Mouse (Mus musculus): ENCODE data around the gene Lect2.

Gene Lect2

GRCm38 (mm10) chr13:56548401-56548800, at the start of gene Lect2:
Lect2 (minus strand) TSS chr13:56548502.
- DNase-seq, result no peak

- no peak for DNase-seq
Measured at GRCm38 (mm10) chr13:56597296-56597695, 49.0 kb upstream of the Lect2 start.

- DNase-seq, result no peak
Measured at GRCm38 (mm10) chr13:56595246-56595645, 46.9 kb upstream of the Lect2 start.

- no peak for DNase-seq
Measured at GRCm38 (mm10) chr13:56593961-56594391, 45.7 kb upstream of the Lect2 start.

- no peak for DNase-seq
Measured at GRCm38 (mm10) chr13:56593196-56593595, 44.9 kb upstream of the Lect2 start.

- DNase-seq, result no peak
Measured at GRCm38 (mm10) chr13:56591939-56592338, 43.6 kb upstream of the Lect2 start.

- peak; percentile 27 for DNase-seq
Measured at GRCm38 (mm10) chr13:56591191-56591590, 42.9 kb upstream of the Lect2 start.

GRCm38 (mm10) chr13:56590202-56590601, 41.9 kb upstream of the Lect2 start:
- DNase-seq, result peak; percentile 27

- DNase-seq, result peak; percentile 54
Measured at GRCm38 (mm10) chr13:56588454-56589117, 40.3 kb upstream of the Lect2 start.

GRCm38 (mm10) chr13:56586046-56586445, 37.7 kb upstream of the Lect2 start:
- DNase-seq, result peak; percentile 39

GRCm38 (mm10) chr13:56582720-56583119, 34.4 kb upstream of the Lect2 start:
- no peak for DNase-seq

GRCm38 (mm10) chr13:56581961-56582434, 33.7 kb upstream of the Lect2 start:
- no peak for DNase-seq

- no peak for DNase-seq
Measured at GRCm38 (mm10) chr13:56581512-56581911, 33.2 kb upstream of the Lect2 start.

- no peak for DNase-seq
Measured at GRCm38 (mm10) chr13:56580450-56580849, 32.1 kb upstream of the Lect2 start.

- DNase-seq, result no peak
Measured at GRCm38 (mm10) chr13:56578097-56578496, 29.8 kb upstream of the Lect2 start.

GRCm38 (mm10) chr13:56575701-56576321, 27.5 kb upstream of the Lect2 start:
- peak; percentile 85 for DNase-seq

GRCm38 (mm10) chr13:56575074-56575473, 26.8 kb upstream of the Lect2 start:
- DNase-seq, result no peak

GRCm38 (mm10) chr13:56571645-56572044, 23.3 kb upstream of the Lect2 start:
- DNase-seq, result no peak

- no peak for DNase-seq
Measured at GRCm38 (mm10) chr13:56566336-56566735, 18.0 kb upstream of the Lect2 start.

GRCm38 (mm10) chr13:56563075-56563474, 14.8 kb upstream of the Lect2 start:
- peak; percentile 65 for DNase-seq

- DNase-seq, result no peak
Measured at GRCm38 (mm10) chr13:56561129-56561528, 12.8 kb upstream of the Lect2 start.

GRCm38 (mm10) chr13:56559841-56560370, 11.6 kb upstream of the Lect2 start:
- no peak for DNase-seq

GRCm38 (mm10) chr13:56558811-56559210, 10.5 kb upstream of the Lect2 start:
- no peak for DNase-seq

GRCm38 (mm10) chr13:56556701-56557100, 8.4 kb upstream of the Lect2 start:
- DNase-seq, result no peak

Measured in lung, postnatal 14 days (tissue).